Mouse (Mus musculus): ENCODE measurements at regions not wholly inside any gene's neighbourhood (a gene's known extent, or its start where the extent isn't known, plus 50 kb on each side); places are given as distances from the start of the nearest gene placed in this dataset.
"Not testable (repeated sequence)": the region's sequence is repeated elsewhere in the genome, so short reads cannot be mapped to it uniquely, and the experiment has no call there.

DNA sequence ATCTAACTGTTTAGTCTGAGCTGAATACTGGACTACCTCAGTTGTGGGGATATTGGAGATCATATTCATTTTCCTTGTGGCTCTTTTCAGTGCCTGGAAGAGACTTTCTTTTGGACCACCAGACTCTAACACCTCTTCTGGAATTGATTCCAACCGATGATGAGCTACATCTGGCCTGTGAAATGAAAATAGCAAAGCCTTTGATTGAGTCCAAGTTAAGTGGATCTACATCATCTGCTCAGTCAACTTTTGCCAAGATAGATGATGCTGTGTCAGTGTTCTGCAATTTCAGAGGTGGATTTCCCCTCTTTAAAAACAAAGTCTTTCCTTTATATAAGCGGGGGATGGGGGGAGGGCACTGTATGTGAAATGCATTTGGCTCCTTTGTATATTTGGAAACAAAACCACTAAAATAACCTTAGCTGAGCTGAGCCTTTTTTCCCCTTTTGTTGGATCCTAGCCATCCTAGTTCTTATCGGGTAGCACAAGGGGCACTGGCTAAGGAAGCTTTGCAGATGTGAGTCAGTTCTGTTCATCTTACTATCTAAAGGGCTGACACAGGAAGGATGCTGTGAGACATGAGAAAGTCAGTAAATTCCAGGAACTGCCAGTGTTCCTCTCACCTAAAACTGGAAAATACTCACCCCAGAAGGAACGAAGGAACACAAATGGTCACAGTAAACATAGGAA, 473.8 kb downstream of the Cypt12 start:
- Histone ChIP-seq H3K4me1 (ENCODE audit: control insufficient read depth, insufficient read depth, low read length) (no peaks in the 10 kb centered on the region), H3K4me3 (replicated peaks; ENCODE audit: control insufficient read depth, low read depth, low read length) (no peak overlapping the region), H3K27ac (ENCODE audit: control insufficient read depth, insufficient read depth, low read depth, low read length, poor library complexity) (no peak overlapping the region)
- 50% methylated on average over 4 of the region's 4 CpGs for WGBS
- no peak for TF ChIP-seq CTCF (IDR thresholded peaks at IDR 0.05; ENCODE audit: control insufficient read depth, insufficient read depth, low read length)
- TF ChIP-seq POLR2A (IDR thresholded peaks at IDR 0.05; ENCODE audit: borderline replicate concordance, control insufficient read depth, low read depth, low read length): no peak

- WGBS: 88% methylated on average over 1 of the region's 1 CpGs
- no peak for TF ChIP-seq CTCF (IDR thresholded peaks at IDR 0.05; ENCODE audit: control insufficient read depth, insufficient read depth, low read length)
- TF ChIP-seq POLR2A (IDR thresholded peaks at IDR 0.05; ENCODE audit: borderline replicate concordance, control insufficient read depth, low read depth, low read length): no peak
- H3K27ac ChIP-seq (ENCODE audit: control insufficient read depth, insufficient read depth, low read depth, low read length, poor library complexity): no peak overlapping the region
- H3K4me1 ChIP-seq (ENCODE audit: control insufficient read depth, insufficient read depth, low read length): no peaks in the 10 kb centered on the region
- no peak overlapping the region for H3K4me3 ChIP-seq (replicated peaks; ENCODE audit: control insufficient read depth, low read depth, low read length)
Measured at GRCm38 (mm10) chr3:18428908-18429307, 480.7 kb downstream of the Cypt12 start.

DNA sequence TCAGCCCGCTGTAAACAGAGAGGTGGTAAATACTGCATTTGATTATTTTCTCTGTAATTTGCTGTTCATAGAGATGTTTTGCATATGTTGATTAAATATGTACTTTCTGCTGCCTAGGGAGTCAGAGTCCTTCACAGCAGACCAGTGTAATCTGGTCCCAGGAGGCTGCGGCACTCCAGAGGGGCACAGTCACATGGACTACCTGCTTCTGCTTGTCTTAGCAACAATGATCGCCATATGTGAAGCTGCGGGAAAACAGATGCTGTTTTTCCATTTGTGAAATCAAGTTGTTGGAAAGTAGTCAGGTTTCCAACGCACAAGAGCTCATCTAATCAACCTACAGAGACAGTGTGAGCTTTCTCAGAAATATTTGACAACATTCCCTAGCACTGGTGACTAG, 490.6 kb downstream of the Cypt12 start:
- no peaks in the 10 kb centered on the region for H3K4me1 ChIP-seq (ENCODE audit: control insufficient read depth, insufficient read depth, low read length)
- no peak overlapping the region for H3K4me3 ChIP-seq (replicated peaks; ENCODE audit: control insufficient read depth, low read depth, low read length)
- TF ChIP-seq POLR2A (IDR thresholded peaks at IDR 0.05; ENCODE audit: borderline replicate concordance, control insufficient read depth, low read depth, low read length) (no peak), CTCF (IDR thresholded peaks at IDR 0.05; ENCODE audit: control insufficient read depth, insufficient read depth, low read length) (no peak)
- no peak overlapping the region for H3K27ac ChIP-seq (ENCODE audit: control insufficient read depth, insufficient read depth, low read depth, low read length, poor library complexity)
- WGBS: 83% methylated on average over 5 of the region's 5 CpGs

DNA sequence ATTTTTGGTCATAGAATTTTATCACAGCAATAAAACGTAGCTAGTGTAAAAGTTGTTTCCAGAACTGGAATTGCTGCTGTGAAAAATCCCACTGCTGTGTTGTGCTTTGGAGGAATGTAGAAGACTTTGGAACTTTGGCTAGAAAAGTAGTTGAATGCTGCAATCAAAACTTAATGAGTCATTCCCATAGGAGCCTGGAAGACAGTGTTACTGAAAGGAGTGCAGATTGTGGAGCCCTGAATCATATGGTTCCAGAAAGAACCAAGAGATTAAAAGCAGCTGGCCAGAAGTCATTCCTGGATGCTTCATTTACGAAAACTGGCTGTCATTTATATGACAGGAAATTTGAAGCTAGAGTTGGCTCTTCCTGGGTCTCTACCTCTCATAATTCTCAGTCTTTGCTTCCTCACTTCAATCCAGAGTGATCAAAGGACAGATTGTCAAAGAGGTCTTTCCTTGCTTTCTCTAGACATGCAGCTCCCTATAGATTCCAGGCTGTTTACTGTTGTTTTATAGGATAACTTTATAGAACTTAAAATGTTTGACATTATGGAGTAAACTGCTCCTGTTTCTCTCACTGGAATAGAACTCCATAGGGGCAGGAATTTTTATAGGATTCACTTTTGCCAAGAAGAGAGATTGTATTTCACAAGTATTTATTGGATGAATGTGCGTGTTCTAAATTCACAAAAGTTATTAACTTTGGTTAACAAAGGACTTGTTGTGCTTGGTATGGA, 504.2 kb downstream of the Cypt12 start:
- 80% methylated on average over 3 of the region's 3 CpGs for WGBS
- Histone ChIP-seq H3K4me3 (replicated peaks; ENCODE audit: control insufficient read depth, low read depth, low read length) (no peak overlapping the region), H3K4me1 (ENCODE audit: control insufficient read depth, insufficient read depth, low read length) (no peaks in the 10 kb centered on the region), H3K27ac (ENCODE audit: control insufficient read depth, insufficient read depth, low read depth, low read length, poor library complexity) (no peak overlapping the region)
- TF ChIP-seq CTCF (IDR thresholded peaks at IDR 0.05; ENCODE audit: control insufficient read depth, insufficient read depth, low read length): no peak
- TF ChIP-seq POLR2A (IDR thresholded peaks at IDR 0.05; ENCODE audit: borderline replicate concordance, control insufficient read depth, low read depth, low read length): no peak

GRCm38 (mm10) chr3:18453220-18453985, 505.2 kb downstream of the Cypt12 start:
- H3K4me3 ChIP-seq (replicated peaks; ENCODE audit: control insufficient read depth, low read depth, low read length): no peak overlapping the region
- H3K4me1 ChIP-seq (ENCODE audit: control insufficient read depth, insufficient read depth, low read length): no peaks in the 10 kb centered on the region
- no peak for TF ChIP-seq CTCF (IDR thresholded peaks at IDR 0.05; ENCODE audit: control insufficient read depth, insufficient read depth, low read length)
- no peak for TF ChIP-seq POLR2A (IDR thresholded peaks at IDR 0.05; ENCODE audit: borderline replicate concordance, control insufficient read depth, low read depth, low read length)
- no peak overlapping the region for H3K27ac ChIP-seq (ENCODE audit: control insufficient read depth, insufficient read depth, low read depth, low read length, poor library complexity)
- whole genome bisulfite sequencing: 84% methylated on average over 3 of the region's 3 CpGs

- no peaks in the 10 kb centered on the region for H3K4me1 ChIP-seq (ENCODE audit: control insufficient read depth, insufficient read depth, low read length)
- no peak overlapping the region for H3K27ac ChIP-seq (ENCODE audit: control insufficient read depth, insufficient read depth, low read depth, low read length, poor library complexity)
- WGBS: 74% methylated on average over 2 of the region's 2 CpGs
- H3K4me3 ChIP-seq (replicated peaks; ENCODE audit: control insufficient read depth, low read depth, low read length): no peak overlapping the region
- TF ChIP-seq CTCF (IDR thresholded peaks at IDR 0.05; ENCODE audit: control insufficient read depth, insufficient read depth, low read length) (no peak), POLR2A (IDR thresholded peaks at IDR 0.05; ENCODE audit: borderline replicate concordance, control insufficient read depth, low read depth, low read length) (no peak)
Measured at GRCm38 (mm10) chr3:18453986-18454291, 505.7 kb downstream of the Cypt12 start.

- not testable (repeated sequence) for H3K4me3 ChIP-seq (replicated peaks; ENCODE audit: control insufficient read depth, low read depth, low read length); H3K27ac ChIP-seq (ENCODE audit: control insufficient read depth, insufficient read depth, low read depth, low read length, poor library complexity); H3K4me1 ChIP-seq (ENCODE audit: control insufficient read depth, insufficient read depth, low read length)
- WGBS: 78% methylated on average over 4 of the region's 4 CpGs
Measured at GRCm38 (mm10) chr3:18454558-18455191, 506.5 kb downstream of the Cypt12 start.

DNA sequence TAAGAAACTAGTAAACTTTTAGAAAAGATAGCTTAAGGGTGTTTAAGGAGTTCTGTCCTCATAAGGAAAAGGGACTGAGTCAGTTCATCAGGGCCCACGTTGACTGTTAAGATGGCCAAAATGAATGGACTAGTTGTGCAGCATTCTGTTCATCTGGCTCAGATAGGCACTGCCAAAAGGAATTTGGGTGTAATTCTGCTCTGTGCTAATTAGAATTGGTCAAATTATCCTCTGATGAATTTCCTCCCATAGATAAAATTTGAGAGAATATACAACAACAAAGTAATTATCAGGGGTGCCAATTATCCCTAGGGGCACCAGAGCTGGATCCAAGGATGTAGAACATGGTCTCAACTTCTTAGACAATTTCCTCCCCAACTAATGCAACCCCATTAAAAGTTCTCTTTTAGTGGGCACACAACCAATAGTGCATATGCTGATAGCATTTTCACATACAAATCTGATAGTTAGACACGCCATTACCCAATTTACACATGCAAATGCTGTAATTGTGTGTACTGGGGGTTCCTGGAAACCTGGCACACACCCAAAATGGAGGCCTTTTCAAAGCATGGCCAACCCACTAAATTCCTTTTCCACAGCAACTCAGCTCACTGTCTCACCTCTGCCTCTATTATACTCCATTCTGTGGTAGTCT, 508.0 kb downstream of the Cypt12 start:
- no peak overlapping the region for H3K4me3 ChIP-seq (replicated peaks; ENCODE audit: control insufficient read depth, low read depth, low read length)
- TF ChIP-seq POLR2A (IDR thresholded peaks at IDR 0.05; ENCODE audit: borderline replicate concordance, control insufficient read depth, low read depth, low read length) (no peak), CTCF (IDR thresholded peaks at IDR 0.05; ENCODE audit: control insufficient read depth, insufficient read depth, low read length) (no peak)
- H3K27ac ChIP-seq (ENCODE audit: control insufficient read depth, insufficient read depth, low read depth, low read length, poor library complexity): no peak overlapping the region
- H3K4me1 ChIP-seq (ENCODE audit: control insufficient read depth, insufficient read depth, low read length): no peaks in the 10 kb centered on the region
- WGBS: 64% methylated on average over 2 of the region's 2 CpGs

All from bone marrow, adult 2 months (tissue).